Mouse (Mus musculus) natural killer cell, adult 2 months (primary cell): ENCODE results near the gene Ufc1.

Source experiments
- DNase-seq, 2 experiments: peaks; one replicate each; pipeline ENCODE4 v3.0.0; 2022; ENCODE audit warnings: low spot score in 2 of 2

Ufc1 gene

GRCm38 (mm10) chr1:171287136-171288081 is 7.4 kb downstream of the Ufc1 start, which contains the start of gene Usp21:
Gene Usp21 (minus strand): TSS chr1:171287991.
- DNase-seq = peak; percentile 88 to 90

DNA sequence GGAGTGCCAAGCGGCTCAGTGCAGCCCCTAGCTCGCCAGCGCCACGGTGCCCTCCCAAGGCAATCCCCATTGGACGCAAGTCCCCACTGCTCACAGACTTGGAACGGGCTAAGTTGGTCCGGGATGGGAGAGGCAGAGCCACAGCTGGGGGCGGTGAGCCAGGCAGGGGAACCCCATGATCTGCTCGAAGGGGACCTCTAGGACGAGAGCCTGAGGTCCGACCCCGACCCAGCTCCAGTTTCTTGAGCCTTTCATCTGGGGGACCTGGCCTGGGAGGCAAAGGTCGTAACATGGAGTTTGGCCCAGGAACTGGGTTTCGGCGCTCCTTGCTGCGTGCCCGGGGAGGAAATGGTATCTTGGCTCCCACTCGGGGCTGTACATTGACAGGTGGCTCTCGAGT is 8.3 kb downstream of the Ufc1 start:
- DNase-seq = no peak

DNA sequence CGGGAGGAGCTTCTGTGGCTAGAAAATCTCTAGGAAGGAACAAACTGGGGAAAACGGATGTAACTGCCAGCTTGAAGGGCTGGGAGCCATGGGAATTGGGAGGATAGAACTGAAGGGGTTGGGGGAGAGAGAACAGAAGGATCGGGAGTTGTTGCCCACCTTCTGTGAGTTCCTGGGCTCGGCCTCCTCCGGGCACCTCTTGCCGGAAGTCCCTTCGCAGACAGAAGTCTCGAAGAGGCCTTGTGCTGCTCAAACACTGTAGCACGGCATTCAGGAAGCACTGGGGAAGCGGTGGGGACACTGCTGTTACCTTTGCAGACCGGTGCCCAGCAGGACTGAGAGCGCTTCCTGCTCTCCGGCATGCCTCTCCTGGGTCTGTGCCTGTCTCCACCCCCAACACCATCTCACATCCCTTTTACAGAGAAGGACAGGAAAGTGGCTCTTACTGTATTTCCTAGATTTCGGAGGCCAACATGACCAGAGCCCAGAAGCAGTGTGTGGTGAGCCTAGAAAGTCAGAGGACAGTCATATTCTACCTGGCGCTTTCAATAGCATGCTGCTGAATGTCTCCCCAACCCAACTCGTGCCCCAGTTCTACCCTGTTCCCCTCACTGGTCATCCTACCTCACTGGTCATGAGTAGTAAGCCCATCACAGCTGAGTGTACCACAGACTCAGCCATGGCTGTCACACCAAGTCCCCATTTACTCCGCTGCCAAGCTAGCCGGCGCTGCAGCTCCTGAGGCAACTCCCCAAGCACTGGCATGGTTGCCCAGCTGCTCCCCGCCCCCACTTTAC is 9.5 kb downstream of the Ufc1 start:
- DNase-seq = no peak

DNA sequence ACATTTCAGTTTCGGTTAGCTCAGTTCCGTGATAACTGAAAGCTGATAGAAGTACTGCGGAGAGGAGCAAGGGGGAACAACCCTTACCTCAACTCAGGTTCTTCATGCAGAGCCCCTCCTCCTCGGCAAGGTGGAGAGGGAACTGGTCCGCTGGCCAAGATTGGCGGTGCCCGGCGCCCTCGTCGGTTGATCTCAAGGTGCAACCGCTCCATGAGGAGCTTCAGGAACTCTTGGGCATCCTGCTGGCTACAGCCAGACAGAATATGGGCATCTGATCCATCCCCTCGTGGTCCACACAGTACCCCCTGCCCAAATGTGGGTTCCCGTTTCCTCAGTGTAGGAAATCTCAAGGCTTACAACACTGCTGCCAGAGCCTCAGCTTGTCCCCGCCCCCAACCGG is 10.3 kb downstream of the Ufc1 start:
- DNase-seq = no peak

DNA sequence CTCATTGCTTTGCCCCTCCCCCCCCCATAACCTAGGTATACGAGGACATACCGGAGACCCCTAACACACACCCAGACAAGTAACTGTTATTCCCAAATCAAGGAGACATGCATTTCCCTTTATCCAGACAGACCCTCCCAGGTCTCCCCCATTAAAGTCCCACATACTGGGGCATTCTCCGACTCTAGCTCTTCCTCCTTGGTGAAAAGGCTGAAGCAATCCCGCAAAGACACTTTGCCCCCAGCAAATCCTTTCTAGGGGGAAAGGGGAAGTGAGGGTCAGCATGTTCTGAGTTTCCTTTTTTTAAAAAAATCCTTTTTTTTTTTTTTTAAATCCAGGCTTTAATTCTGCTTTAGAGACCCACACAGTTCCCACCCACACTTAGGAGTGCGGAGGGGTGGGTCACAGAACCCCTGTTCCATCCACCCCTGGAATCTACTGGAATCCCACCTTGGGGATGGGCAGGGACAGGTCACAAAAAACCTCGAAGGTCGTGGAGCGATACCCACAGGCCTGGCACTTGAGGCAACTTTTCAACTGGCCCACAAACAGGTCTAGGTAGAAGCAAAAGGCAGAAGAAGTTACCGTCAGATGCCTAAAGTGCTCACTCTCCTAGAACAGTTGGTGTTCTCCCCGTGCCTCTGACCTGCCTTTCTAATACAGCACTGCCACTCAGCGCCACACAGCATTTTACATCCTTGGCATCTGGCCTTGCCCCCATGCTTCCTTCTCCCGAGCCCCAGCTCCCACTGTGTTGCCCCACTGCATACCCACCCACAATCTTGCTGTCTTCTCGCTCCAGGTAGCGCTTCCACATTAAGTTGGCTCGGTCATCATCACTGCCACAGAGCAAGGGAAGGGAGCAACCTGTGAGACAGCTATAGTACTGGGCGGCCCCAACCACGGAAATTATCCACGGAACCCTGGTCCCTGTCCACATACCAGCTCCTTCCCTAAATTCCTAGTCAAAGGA is 11.3 kb downstream of the Ufc1 start:
- no peak for DNase-seq

GRCm38 (mm10) chr1:171282086-171282805 is 12.6 kb downstream of the Ufc1 start:
- no peak for DNase-seq

DNA sequence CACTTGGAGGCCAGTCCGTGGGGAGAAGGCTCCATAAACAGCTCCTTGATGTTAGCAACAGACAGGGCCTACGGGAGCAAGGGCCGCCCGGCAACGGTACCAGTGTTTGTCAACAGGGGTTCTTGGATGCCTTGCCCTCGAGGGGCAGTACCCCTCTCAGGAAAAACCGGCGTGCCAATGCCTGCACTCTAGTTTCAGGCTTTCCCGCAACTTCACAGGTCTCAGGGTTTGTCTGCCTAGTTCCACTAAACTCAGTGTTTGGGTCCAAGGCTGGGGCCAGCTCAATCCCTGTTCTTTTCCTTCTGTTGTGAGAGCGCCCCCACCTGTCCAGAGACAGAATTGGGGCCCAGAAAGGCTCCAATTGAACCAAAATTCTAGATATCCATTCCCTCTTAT is 13.3 kb downstream of the Ufc1 start:
- DNase-seq = peak in 1 of 2 experiments; percentile 72

GRCm38 (mm10) chr1:171280916-171281527 is 13.8 kb downstream of the Ufc1 start, which contains the start of gene Ppox:
Gene Ppox (minus strand): TSS chr1:171281186.
- peak; percentile 91 to 92 for DNase-seq

GRCm38 (mm10) chr1:171280250-171280915 is 14.4 kb downstream of the Ufc1 start:
- DNase-seq = no peak

DNA sequence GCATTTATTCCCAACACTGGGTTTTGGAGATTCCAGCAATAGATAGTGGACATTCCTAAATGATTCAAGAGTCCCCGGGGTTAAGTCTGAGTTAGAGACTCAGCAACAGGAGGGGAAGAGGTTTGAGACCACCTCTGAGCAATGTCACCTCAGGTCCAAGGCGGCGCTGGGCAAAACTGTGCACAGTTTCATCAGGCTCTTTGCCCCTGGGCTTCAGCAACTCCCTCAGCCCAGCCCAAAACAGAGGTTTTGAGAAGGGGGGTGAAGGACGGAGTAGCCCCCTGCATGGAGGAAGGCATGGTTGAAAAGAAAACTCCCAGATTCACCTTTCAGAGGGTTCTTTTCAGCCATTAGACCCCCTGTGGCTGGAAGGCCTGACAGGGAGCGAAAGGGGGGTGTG is 15.1 kb downstream of the Ufc1 start:
- no peak for DNase-seq

GRCm38 (mm10) chr1:171279012-171279705 is 15.7 kb downstream of the Ufc1 start:
- DNase-seq = no peak

DNA sequence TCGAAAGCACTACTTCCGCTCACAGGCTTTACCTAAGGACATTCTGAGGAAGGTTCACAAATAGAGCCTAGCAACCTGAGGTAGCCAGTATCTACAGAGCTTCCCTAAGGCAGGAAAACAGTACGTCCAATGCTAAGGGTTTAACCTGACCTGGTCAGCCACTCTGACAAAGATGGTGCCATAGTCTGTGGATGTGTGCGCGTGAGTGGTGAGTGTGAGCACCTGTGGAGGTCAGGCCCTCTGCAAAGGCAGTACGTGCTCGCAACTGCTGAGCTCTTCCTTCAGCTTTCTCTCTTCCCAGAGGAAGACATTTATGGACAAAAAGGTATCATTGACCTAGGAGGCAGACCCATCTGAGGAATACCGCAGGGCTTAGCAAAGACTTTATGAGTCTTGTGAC is 16.4 kb downstream of the Ufc1 start:
- no peak for DNase-seq

- no peak for DNase-seq
These were observed 17.1 kb downstream of the Ufc1 start for GRCm38 (mm10) chr1:171277736-171278135.

- no peak for DNase-seq
These were observed 18.6 kb downstream of the Ufc1 start for GRCm38 (mm10) chr1:171276110-171276748.

DNA sequence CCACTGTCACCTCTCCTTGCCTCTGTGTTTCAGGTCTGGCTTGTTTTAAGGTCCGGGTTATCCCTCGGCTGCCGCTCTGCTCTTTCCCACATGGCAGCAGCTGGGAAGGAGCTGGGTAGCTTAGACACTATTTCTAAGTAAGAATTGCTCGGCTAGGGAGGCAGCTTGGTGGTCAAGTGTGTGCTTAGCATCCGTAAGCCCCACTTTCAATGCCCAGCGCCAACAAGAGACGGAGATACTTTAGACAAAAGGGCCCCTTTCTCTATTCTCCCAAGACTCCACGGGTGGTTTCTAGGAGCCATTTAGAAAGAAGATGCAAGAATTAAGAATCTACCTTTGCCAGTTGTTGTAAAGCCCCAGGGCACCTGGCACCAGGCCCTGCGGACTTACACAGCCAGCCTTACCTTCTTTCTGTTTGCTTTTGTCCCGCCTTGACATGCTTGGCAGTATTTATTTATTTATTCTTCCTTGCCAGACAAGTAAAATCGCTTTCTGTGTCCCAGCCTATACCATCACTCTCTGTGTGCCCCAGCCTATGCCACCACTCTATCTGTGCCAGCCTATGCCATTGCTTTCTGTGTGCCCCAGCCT is 19.6 kb downstream of the Ufc1 start:
- no peak for DNase-seq

- no peak for DNase-seq
These were observed 20.7 kb downstream of the Ufc1 start for GRCm38 (mm10) chr1:171274171-171274570.

DNA sequence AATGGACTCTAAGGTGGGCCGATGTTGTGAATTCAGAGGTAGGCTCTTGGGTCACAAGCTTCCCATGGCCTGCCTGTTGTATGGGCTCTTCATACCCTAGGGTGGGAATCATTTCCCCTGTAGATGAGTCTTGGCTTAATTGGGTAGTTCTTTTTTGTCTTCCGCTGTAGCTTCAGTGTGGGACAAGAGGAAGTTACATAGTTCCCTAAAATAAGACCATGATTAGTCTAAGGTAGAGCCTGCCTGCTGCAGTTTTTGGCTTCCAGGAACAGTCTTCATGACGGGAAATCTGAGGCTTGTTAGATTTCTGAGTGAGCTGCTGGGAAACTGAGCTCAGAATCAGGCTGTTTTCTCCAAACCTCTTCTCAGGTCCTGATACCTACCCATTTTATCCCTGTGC is 22.7 kb downstream of the Ufc1 start:
- no peak for DNase-seq

- DNase-seq = no peak
These were observed 23.2 kb downstream of the Ufc1 start for GRCm38 (mm10) chr1:171271622-171272021.
